Mouse (Mus musculus) kidney, postnatal 10 days (tissue): Measurements from ENCODE around the gene Pfn1.
A peak's percentile ranks its signal among the peaks of the same experiment; 100 is the strongest.

Source experiments
- DNase-seq: peaks from one replicate; pipeline ENCODE4 v3.0.0; 2021; ENCODE audit warnings: mixed read lengths

Pfn1 gene

GRCm38 (mm10) chr11:70653345-70654197, 873 bp downstream of the Pfn1 start:
- DNase-seq: peak; percentile 85

GRCm38 (mm10) chr11:70652884-70653344, 1.5 kb downstream of the Pfn1 start:
- DNase-seq: no peak

- no peak for DNase-seq
Observed at GRCm38 (mm10) chr11:70652029-70652883, 2.2 kb downstream of the Pfn1 start.

GRCm38 (mm10) chr11:70651391-70651790, 3.1 kb downstream of the Pfn1 start:
- DNase-seq: no peak

GRCm38 (mm10) chr11:70650322-70651175, 3.9 kb downstream of the Pfn1 start:
- DNase-seq: no peak

GRCm38 (mm10) chr11:70649185-70649734, 5.2 kb downstream of the Pfn1 start:
- DNase-seq: no peak

GRCm38 (mm10) chr11:70648512-70648911, 5.9 kb downstream of the Pfn1 start:
- DNase-seq: no peak

- DNase-seq: peak; percentile 65
Observed at GRCm38 (mm10) chr11:70647716-70648420, 6.6 kb downstream of the Pfn1 start.

GRCm38 (mm10) chr11:70646691-70647650, 7.5 kb downstream of the Pfn1 start, which contains the start of the genes Rnf167 and Slc25a11:
TSS of gene Rnf167 (plus strand) at chr11:70647235.
TSS of gene Slc25a11 (minus strand) at chr11:70647479.
- peak; percentile 99 for DNase-seq

GRCm38 (mm10) chr11:70646259-70646555, 8.2 kb downstream of the Pfn1 start:
- DNase-seq: peak; percentile 67

GRCm38 (mm10) chr11:70645461-70646258, 8.8 kb downstream of the Pfn1 start:
- DNase-seq: no peak

GRCm38 (mm10) chr11:70644564-70645103, 9.8 kb downstream of the Pfn1 start:
- DNase-seq: no peak

- no peak for DNase-seq
Observed at GRCm38 (mm10) chr11:70643051-70643450, 11.4 kb downstream of the Pfn1 start.

- DNase-seq: no peak
Observed at GRCm38 (mm10) chr11:70641241-70641640, 13.2 kb downstream of the Pfn1 start.

GRCm38 (mm10) chr11:70639976-70640375, 14.5 kb downstream of the Pfn1 start:
- DNase-seq: no peak

GRCm38 (mm10) chr11:70638714-70639278, 15.6 kb downstream of the Pfn1 start, which contains the start of gene Gp1ba:
TSS of gene Gp1ba (plus strand) at chr11:70639122.
- DNase-seq: no peak

- DNase-seq: no peak
Observed at GRCm38 (mm10) chr11:70638293-70638692, 16.2 kb downstream of the Pfn1 start.

- DNase-seq: no peak
Observed at GRCm38 (mm10) chr11:70637764-70638163, 16.7 kb downstream of the Pfn1 start.

- DNase-seq: no peak
Observed at GRCm38 (mm10) chr11:70635601-70636000, 18.8 kb downstream of the Pfn1 start.
